Mouse (Mus musculus) neural tube, embryonic 15.5 days (tissue): ENCODE measurements around the gene Anxa5. TPM values are rescaled to one million over a fixed set of nuclear protein-coding genes. Genes with fewer than 3 reads are reported as not detected.

Experiments used
- ATAC-seq: fragments of 200-750 bp; cut with Nextera tagmentation; 2 replicates; pipeline ENCODE4 v1.8.0; 2017; ENCODE audit warnings: mild to moderate bottlenecking, moderate TSS enrichment, moderate library complexity; ENCODE audit not compliant: low FRiP score
- H3K27ac ChIP-seq: fragments of 300-500 bp; sonication (generic); replicated peaks from 2 replicates; pipeline ENCODE4 v1.5.1; 2015; ENCODE audit warnings: mild to moderate bottlenecking, inconsistent platforms
- H3K27me3 ChIP-seq: fragments of 300-500 bp; sonication (generic); replicated peaks from 2 replicates; pipeline ENCODE4 v1.6.1; 2015; ENCODE audit warnings: inconsistent platforms
- H3K36me3 ChIP-seq: fragments of 300-500 bp; sonication (generic); 2 replicates; pipeline ENCODE4 v1.6.1; 2015; ENCODE audit warnings: inconsistent platforms
- H3K4me1 ChIP-seq: fragments of 300-500 bp; sonication (generic); 2 replicates; pipeline ENCODE4 v1.6.1; 2015; ENCODE audit warnings: inconsistent platforms
- H3K4me2 ChIP-seq: fragments of 300-500 bp; sonication (generic); 2 replicates; pipeline ENCODE4 v1.6.1; 2015; ENCODE audit warnings: inconsistent platforms, mild to moderate bottlenecking, moderate library complexity
- H3K4me3 ChIP-seq: fragments of 300-500 bp; sonication (generic); replicated peaks from 2 replicates; pipeline ENCODE4 v1.5.1; 2015; ENCODE audit warnings: mild to moderate bottlenecking, inconsistent platforms
- H3K9ac ChIP-seq: fragments of 300-500 bp; sonication (generic); replicated peaks from 2 replicates; pipeline ENCODE4 v1.6.1; 2015; ENCODE audit warnings: mild to moderate bottlenecking, inconsistent platforms
- H3K9me3 ChIP-seq: fragments of 300-500 bp; sonication (generic); replicated peaks from 2 replicates; pipeline ENCODE4 v1.6.1; 2016; ENCODE audit warnings: inconsistent platforms
- WGBS: fragments of 180-500 bp; shearing (Covaris S2); methylation state at CpG from one replicate; pipeline ENCODE4 v1.1.7; 2015; ENCODE audit warnings: mixed read lengths; 5-methylcytosine and 5-hydroxymethylcytosine counted together
- polyA plus RNA-seq: library from polyadenylated mRNA; unstranded; fragments of >200 nt; fragmentation: Nextera tagmentation; extraction: Ambion mirVana; gene quantifications from 2 replicates; pipeline ENCODE4 v1.2.1, GENCODE M21; 2015

Anxa5 gene
- polyA plus RNA-seq, 1 experiment from 2014 or later = 111 TPM

DNA sequence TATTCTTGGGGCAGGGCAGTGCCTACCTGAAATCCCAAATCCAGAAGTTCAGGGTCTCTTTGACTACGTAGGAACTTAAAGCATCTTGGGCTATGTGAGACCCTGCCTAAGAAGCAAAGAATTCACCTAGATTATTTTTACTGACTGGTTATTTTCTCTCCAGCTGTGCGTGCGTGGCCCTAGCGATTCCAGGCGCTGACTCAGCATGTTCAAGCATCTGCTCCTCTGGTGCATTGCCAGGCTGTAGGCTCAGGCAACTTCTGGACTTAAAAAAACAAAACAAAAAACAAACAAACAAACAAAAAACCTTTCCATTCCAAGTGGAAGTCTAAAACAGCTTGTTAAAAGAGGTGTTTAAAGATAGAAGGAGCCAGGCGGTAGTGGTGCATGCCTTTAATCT lies 22.5 kb upstream of the Anxa5 start:
- Histone ChIP-seq H3K4me2 (no peak overlapping the region), H3K36me3 (no peaks in the 10 kb centered on the region), H3K27ac (no peak overlapping the region), H3K4me3 (no peak overlapping the region), H3K4me1 (peaks cover 11% of the 10 kb centered on the region), H3K27me3 (no peaks in the 10 kb centered on the region), H3K9ac (no peak overlapping the region), H3K9me3 (no peaks in the 10 kb centered on the region)
- ATAC-seq = no peak
- WGBS = 85% methylated on average over 6 of the region's 6 CpGs

DNA sequence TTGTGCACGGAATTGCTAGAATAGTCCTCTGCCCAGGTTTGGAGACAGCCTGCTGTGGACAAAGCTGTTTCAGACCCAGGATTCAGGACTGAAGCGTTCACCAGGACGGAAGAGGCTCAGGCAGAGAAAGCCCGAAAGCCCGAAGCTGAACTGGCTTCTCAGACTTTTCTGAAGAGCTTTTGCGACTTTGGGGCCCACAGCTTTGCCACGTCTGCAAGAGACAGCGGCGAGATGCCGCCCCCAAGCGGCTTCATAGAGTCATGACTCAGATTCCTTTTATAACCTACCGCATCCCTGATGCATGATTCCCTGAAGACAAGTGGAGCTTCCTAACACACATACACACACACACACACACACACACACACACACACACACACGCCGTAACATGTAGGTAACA lies 21.1 kb upstream of the Anxa5 start:
- Histone ChIP-seq H3K9me3 (no peaks in the 10 kb centered on the region), H3K4me1 (peaks cover 11% of the 10 kb centered on the region), H3K36me3 (no peaks in the 10 kb centered on the region), H3K9ac (no peak overlapping the region), H3K27ac (no peak overlapping the region), H3K4me3 (no peak overlapping the region), H3K27me3 (no peaks in the 10 kb centered on the region), H3K4me2 (no peak overlapping the region)
- 18% methylated on average over 14 of the region's 14 CpGs for WGBS
- ATAC-seq = peak; percentile 57; the same call in 1 of the 2 replicates

DNA sequence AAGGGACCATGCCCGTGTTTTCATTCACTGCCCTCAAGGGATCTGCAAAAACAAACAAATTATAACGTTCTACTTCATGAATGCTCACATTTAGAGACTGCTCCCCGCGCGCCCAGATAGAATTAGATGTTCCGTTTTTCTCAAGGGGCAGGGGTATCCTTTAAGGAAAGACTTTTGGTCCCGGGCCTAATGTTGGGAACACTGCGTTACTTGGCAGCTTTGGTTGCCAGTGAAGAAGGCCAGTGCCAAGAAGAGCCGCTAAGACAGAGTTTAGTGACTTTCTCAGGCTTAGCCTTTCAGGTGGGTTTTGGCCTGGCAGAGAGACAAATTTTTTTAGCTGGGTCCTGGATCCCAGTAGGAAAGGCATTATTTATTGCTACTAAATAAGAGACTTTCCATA lies 20.6 kb upstream of the Anxa5 start:
- Histone ChIP-seq H3K4me1 (peaks cover 11% of the 10 kb centered on the region), H3K9me3 (no peaks in the 10 kb centered on the region), H3K27ac (no peak overlapping the region), H3K27me3 (no peaks in the 10 kb centered on the region), H3K4me3 (no peak overlapping the region), H3K36me3 (no peaks in the 10 kb centered on the region), H3K9ac (no peak overlapping the region), H3K4me2 (no peak overlapping the region)
- 86% methylated on average over 9 of the region's 9 CpGs for WGBS
- no peak for ATAC-seq

DNA sequence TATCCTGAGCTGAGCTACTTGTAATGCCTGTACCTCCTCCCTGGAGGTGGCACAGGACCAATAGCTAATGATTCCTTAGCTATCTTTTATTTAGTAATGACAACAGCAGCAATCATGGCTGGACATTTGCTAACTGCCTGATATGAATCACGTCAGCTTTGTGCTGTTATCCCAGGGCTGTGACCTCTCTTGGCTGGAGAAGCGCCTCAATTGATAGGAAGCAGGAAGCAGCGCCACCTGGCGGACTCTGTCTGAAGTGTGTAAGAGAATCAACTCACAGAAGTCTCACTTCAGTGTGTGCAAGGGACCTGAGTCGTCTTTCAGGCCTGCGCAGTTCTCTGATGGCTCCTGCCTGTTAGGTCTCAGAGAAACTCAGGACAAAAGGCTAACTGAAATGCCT lies 19.7 kb upstream of the Anxa5 start:
- Histone ChIP-seq H3K4me3 (no peak overlapping the region), H3K36me3 (no peaks in the 10 kb centered on the region), H3K9ac (0 out of 2 replicates have a peak overlapping the region, but pooled peaks have one; percentile 4), H3K4me1 (peaks cover 11% of the 10 kb centered on the region), H3K27ac (no peak overlapping the region), H3K9me3 (no peaks in the 10 kb centered on the region), H3K4me2 (peak overlapping the region; percentile 30; the same call in 1 of the 2 replicates), H3K27me3 (no peaks in the 10 kb centered on the region)
- ATAC-seq = peak; percentile 71
- 10% methylated on average over 6 of the region's 6 CpGs for WGBS

DNA sequence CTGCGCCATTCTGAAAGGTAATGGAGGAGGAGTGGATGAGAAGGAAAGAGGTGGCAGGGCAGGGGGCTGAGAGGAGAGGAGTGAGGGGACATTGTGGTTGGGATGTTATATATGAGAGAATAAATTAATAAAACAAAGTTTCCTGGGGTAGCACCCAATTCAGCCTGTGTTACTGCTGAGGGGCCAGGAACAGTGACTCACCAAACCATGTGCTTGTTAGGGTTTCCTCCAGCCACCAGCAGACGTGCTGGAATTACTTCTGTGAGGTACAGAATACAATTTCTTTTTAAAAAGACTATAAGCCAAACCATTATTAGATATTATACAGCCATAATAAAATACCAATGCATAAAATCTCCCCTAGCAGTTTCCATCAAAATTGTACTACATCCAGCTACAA lies 18.9 kb upstream of the Anxa5 start:
- 77% methylated on average over 2 of the region's 2 CpGs for WGBS
- H3K4me1 ChIP-seq = peaks cover 11% of the 10 kb centered on the region
- H3K36me3 ChIP-seq = no peaks in the 10 kb centered on the region
- H3K4me2 ChIP-seq = no peak overlapping the region
- no peak overlapping the region for H3K27ac ChIP-seq
- H3K9me3 ChIP-seq = no peaks in the 10 kb centered on the region
- no peak for ATAC-seq
- H3K27me3 ChIP-seq = no peaks in the 10 kb centered on the region
- H3K9ac ChIP-seq = no peak overlapping the region
- no peak overlapping the region for H3K4me3 ChIP-seq

DNA sequence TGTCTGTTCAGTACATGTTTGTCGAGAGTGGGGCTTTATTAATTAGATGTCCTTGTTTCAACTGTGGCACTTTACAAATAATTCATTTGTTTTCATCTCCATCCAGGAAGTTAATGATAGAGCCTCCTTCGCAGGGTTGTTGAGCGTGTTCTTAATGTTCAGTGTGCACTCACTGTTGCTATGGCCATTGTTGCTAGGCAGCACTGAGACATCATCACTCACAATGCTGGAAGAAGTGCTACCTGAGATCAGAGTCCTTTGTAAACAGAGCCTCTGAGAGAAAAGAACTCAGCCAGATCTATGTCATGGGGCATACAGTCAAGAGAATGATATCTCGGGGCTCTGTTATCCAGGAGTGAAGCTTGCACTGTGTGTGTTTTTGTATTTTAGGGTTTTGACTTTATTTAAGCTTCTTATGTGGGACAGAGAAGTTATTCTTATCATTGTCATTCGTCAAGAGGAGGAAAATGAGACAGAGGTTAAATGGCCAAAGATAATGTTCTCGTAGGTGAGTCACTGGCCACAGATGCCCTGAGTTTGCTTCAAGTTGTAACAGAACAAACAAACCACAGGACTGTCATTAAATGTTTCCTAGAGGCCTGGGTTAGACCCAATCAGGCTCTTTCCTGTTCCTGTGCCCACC lies 18.1 kb upstream of the Anxa5 start:
- H3K4me3 ChIP-seq = no peak overlapping the region
- no peak overlapping the region for H3K9ac ChIP-seq
- no peak overlapping the region for H3K4me2 ChIP-seq
- peaks cover 11% of the 10 kb centered on the region for H3K4me1 ChIP-seq
- WGBS = 64% methylated on average over 6 of the region's 6 CpGs
- no peaks in the 10 kb centered on the region for H3K9me3 ChIP-seq
- no peak for ATAC-seq
- H3K27me3 ChIP-seq = no peaks in the 10 kb centered on the region
- H3K36me3 ChIP-seq = no peaks in the 10 kb centered on the region
- H3K27ac ChIP-seq = no peak overlapping the region

DNA sequence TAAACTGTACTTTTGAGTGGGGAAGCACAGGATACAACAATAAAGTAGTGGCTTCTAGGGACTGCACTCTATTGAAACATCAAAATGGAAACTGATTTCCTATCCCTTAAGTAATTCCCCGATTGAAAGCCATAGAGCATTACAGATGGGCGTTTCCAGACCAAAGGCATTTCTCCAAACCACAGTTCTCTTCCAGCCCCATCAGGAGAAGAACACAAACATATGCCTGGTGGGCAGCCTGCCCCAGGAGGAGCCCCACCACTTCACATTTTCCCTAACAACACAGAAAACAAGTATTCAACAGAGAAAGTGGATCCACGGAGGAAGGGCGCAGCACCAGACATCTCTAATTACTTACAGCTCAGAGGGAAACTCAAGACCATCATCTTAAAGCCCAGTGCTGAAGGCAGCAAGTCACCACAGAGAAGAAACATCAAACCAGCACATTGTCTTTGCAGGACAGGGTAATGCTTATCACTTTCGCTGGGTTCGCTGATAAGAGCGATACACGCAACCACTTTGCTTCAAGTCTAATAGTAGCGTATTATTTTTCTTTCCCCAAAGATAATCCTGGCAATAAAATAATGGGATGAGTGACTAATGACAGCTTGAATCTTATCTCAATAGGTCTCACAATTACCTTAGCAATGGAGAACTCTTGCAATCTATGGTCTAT lies 17.2 kb upstream of the Anxa5 start:
- WGBS = 86% methylated on average over 9 of the region's 9 CpGs
- Histone ChIP-seq H3K4me3 (no peak overlapping the region), H3K9me3 (no peaks in the 10 kb centered on the region), H3K9ac (no peak overlapping the region), H3K4me1 (peaks cover 11% of the 10 kb centered on the region), H3K4me2 (no peak overlapping the region), H3K27me3 (no peaks in the 10 kb centered on the region), H3K36me3 (no peaks in the 10 kb centered on the region), H3K27ac (no peak overlapping the region)
- ATAC-seq = no peak

DNA sequence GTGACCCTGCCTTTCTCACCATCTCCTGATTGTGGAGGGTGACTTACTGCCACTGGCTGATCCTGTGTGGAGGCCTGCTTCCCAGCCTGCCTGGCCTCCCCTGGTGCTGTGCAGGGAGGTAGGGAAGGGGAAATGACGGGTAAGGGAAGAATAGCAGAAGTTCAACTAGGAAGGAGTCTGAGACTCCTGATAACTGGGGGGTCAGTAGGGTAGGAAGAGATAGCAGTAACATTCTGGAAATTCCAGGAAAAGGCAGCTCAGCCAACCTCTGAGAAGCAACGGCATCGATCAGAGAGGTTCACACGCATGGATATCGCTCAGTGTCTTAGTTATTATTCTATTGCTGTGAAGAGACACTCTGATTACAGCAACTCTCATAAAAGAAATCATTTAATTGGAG lies 15.8 kb upstream of the Anxa5 start:
- no peak for ATAC-seq
- Histone ChIP-seq H3K36me3 (no peaks in the 10 kb centered on the region), H3K4me3 (no peak overlapping the region), H3K9me3 (no peaks in the 10 kb centered on the region), H3K27me3 (no peaks in the 10 kb centered on the region), H3K4me1 (peaks cover 9% of the 10 kb centered on the region), H3K27ac (no peak overlapping the region), H3K9ac (no peak overlapping the region), H3K4me2 (no peak overlapping the region)
- WGBS = 94% methylated on average over 5 of the region's 5 CpGs

DNA sequence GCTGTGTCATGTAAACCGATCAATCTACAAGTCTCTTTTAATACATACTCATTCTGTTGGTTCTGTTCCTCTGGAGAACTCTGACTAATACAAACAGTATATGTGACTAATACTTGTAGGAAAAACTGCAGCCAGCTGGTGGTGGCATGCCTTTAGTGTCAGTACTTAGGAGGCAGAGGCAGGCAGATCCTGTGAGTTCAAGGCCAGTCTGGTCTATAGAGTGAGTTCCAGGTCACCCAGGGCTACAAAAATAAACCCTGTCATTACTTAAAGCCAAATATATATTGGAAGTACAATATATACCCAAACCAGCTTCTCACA lies 13.9 kb upstream of the Anxa5 start:
- no peak for ATAC-seq
- Histone ChIP-seq H3K36me3 (no peaks in the 10 kb centered on the region), H3K27ac (no peak overlapping the region), H3K4me3 (no peak overlapping the region), H3K4me2 (no peak overlapping the region), H3K4me1 (0 out of 2 replicates have a peak, but pooled peaks cover 3% of the 10 kb centered on the region), H3K9me3 (no peaks in the 10 kb centered on the region), H3K27me3 (no peaks in the 10 kb centered on the region), H3K9ac (no peak overlapping the region)
- 90% methylated on average over 1 of the region's 1 CpGs for WGBS

DNA sequence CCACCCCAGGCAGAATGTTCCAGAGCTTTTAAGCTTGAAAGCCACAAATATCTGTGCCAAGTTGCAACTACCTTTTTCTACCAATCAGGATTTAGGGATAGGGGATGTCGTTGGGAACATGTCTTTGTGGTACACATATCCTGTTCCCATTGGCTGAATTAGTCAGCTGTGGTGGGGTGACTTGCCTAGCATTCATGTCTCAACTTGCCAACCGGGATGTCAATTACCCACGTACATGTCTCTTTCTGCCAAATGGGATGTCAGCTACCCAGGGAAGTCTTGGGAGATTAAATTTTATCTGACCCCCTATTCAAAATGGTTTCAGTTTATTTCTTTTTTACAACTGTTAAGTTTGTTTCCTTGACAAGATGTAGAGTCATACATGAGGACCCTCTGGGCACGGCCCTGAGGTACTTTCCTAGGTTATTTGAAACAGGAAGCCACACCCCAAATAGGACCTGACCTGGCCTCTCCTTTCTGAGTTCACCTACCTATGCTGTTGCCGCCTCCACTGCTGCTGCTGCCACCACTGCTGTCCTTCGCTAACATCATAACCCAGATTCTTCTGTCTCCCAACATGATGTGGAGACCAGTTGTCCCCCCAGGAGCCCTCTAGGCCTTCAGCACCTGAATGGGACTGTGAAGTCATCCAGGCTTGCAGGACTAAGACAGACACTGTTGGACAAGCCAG lies 13.3 kb upstream of the Anxa5 start:
- Histone ChIP-seq H3K36me3 (no peaks in the 10 kb centered on the region), H3K9ac (no peak overlapping the region), H3K27ac (no peak overlapping the region), H3K4me2 (no peak overlapping the region), H3K27me3 (no peaks in the 10 kb centered on the region), H3K4me3 (no peak overlapping the region), H3K9me3 (no peaks in the 10 kb centered on the region), H3K4me1 (0 out of 2 replicates have a peak, but pooled peaks cover 3% of the 10 kb centered on the region)
- no peak for ATAC-seq
- WGBS = 87% methylated on average over 6 of the region's 6 CpGs

DNA sequence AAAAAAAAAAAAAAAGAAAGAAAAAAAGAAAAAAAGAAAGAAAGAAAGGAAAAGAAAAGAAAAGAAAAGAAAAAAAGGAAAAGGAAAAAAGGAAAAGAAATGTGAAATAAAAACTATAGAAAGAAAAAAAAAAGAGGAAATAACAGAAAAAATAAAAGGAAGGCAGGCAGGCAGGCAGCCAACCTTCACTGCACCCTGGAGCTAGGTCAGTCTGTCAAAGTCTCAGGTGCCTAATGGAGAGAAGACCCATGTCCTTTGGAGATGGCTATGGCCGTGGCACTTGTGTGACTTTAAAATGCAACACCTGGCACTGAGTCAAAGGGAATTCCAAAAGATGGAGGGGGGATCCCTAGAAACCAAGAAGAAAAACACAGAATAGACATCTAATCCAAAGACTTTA lies 12.7 kb upstream of the Anxa5 start:
- 65% methylated on average over 1 of the region's 1 CpGs for WGBS

DNA sequence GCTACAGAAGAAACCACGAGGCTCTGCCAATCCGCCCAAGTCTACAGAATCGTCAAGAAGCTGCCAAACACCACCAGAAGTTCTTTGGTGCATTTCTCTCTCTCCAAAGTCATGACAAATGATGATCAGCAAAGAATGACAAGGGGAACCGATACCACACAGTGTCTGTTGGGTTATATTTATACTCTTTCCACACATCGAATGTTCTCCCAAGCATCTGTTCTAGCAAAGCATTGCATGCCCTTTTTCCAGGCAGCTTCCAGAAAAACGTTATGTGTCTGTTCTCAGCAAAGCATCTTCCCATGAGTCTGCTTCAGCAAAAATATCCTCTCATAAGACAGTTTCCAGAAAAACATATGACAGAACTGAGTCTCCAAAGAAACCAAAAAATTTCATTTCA lies 11.2 kb upstream of the Anxa5 start:
- Histone ChIP-seq H3K27ac (no peak overlapping the region), H3K4me2 (no peak overlapping the region), H3K4me3 (no peak overlapping the region), H3K27me3 (no peaks in the 10 kb centered on the region), H3K4me1 (peaks cover 6% of the 10 kb centered on the region), H3K36me3 (no peaks in the 10 kb centered on the region), H3K9ac (no peak overlapping the region), H3K9me3 (no peaks in the 10 kb centered on the region)
- WGBS = 94% methylated on average over 6 of the region's 6 CpGs
- no peak for ATAC-seq

More for the DNA sequence above, 12.7 kb upstream of the Anxa5 start:
- H3K9ac ChIP-seq = no peak overlapping the region
- no peak overlapping the region for H3K4me2 ChIP-seq
- H3K27ac ChIP-seq = no peak overlapping the region
- no peak for ATAC-seq
- H3K27me3 ChIP-seq = no peaks in the 10 kb centered on the region
- H3K4me3 ChIP-seq = no peak overlapping the region
- no peaks in the 10 kb centered on the region for H3K4me1 ChIP-seq
- H3K9me3 ChIP-seq = no peaks in the 10 kb centered on the region
- no peaks in the 10 kb centered on the region for H3K36me3 ChIP-seq
